Mouse (Mus musculus): Measurements from ENCODE around the gene Smco1. TPM values are rescaled to one million over a fixed set of nuclear protein-coding genes. Genes with fewer than 3 reads are reported as not detected.
A peak's percentile ranks its signal among the peaks of the same experiment; 100 is the strongest.
"Not testable (repeated sequence)": the region's sequence is repeated elsewhere in the genome, so short reads cannot be mapped to it uniquely, and the experiment has no call there.

The Smco1 gene
- not detected in 2 replicates for polyA plus RNA-seq (2015; fragmentation: Nextera tagmentation; extraction: Ambion mirVana)

DNA sequence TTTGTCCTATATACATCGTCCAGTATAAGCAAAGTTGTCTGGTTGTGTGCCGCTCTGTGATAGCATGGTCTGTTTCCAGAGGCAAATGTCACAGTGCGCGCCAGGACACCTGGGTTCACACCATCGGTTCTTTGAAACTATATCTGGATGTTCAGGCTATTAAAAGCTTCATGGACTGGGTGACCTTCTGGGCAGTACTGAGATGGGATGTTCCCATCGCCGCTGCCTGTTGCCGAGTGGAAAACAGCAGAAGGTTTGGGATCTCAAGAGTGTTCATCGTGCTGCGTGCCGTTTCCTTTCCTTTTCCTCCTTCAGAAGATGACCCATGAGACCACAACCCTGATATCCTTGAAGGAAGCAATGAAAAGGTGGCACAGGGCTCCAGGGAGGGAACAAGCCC lies at the start of gene Smco1:
Gene Smco1 (plus strand): TSS at position 178 of the 400 bp plus-strand sequence.
- H3K9ac ChIP-seq (ENCODE audit: low read depth, low read length) = no peak within 1 kb of the TSS
- WGBS (ENCODE audit: insufficient replicate concordance) = 75% methylated on average over 11 of the region's 11 CpGs
- no peaks in the 10 kb centered on the region for H3K36me3 ChIP-seq (ENCODE audit: control insufficient read depth, insufficient read depth)
- H3K9me3 ChIP-seq (replicated peaks; ENCODE audit: control insufficient read depth, low read length) = no peaks in the 10 kb centered on the region
- no peak within 1 kb of the TSS for H3K27ac ChIP-seq (ENCODE audit: low read length)
- no peaks in the 10 kb centered on the region for H3K27me3 ChIP-seq (ENCODE audit: control insufficient read depth, insufficient read depth, low read depth, low read length)
- no peak within 1 kb of the TSS for H3K4me3 ChIP-seq (ENCODE audit: low read depth, low read length)
- H3K4me2 ChIP-seq (ENCODE audit: low read depth, low read length) = no peak within 1 kb of the TSS
- H3K4me1 ChIP-seq (ENCODE audit: control insufficient read depth, low read depth, low read length) = peaks cover under 1% of the 10 kb centered on the region
- no peak for ATAC-seq (ENCODE audit: low read depth)

- Histone ChIP-seq H3K9me3 (replicated peaks; ENCODE audit: control insufficient read depth, low read length) (no peaks in the 10 kb centered on the region), H3K27me3 (ENCODE audit: control insufficient read depth, insufficient read depth, low read depth, low read length) (no peaks in the 10 kb centered on the region), H3K36me3 (ENCODE audit: control insufficient read depth, insufficient read depth) (no peaks in the 10 kb centered on the region), H3K4me1 (ENCODE audit: control insufficient read depth, low read depth, low read length) (no peaks in the 10 kb centered on the region), H3K4me2 (ENCODE audit: low read depth, low read length) (no peak overlapping the region), H3K9ac (ENCODE audit: low read depth, low read length) (no peak overlapping the region), H3K4me3 (ENCODE audit: low read depth, low read length) (no peak overlapping the region), H3K27ac (ENCODE audit: low read length) (no peak overlapping the region)
- 58% methylated on average over 4 of the region's 4 CpGs for WGBS (ENCODE audit: insufficient replicate concordance)
- ATAC-seq (ENCODE audit: low read depth) = no peak
These were observed 49.5 kb upstream of the Smco1 start for GRCm38 (mm10) chr16:32221803-32222202.

DNA sequence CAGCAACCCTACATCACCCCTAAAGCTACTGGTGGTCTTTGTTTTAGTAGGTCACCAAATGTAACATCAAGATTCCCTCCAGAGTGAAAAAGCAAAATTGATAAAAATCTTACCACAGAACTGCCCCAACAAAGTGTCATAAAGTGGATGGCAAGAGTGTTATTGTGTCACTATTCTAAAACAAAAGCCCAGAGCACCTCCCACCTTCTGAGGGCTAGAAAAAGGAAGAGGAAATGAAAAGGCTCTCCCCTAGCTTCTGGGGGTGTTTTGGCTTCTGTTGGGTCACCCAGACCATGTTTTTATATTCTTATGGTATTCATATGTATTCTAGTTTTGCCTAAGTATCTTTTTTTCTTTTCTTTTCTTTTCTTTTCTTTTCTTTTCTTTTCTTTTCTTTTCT lies 48.9 kb upstream of the Smco1 start:
- no peak for ATAC-seq (ENCODE audit: low read depth)
- Histone ChIP-seq H3K27me3 (ENCODE audit: control insufficient read depth, insufficient read depth, low read depth, low read length) (no peaks in the 10 kb centered on the region), H3K36me3 (ENCODE audit: control insufficient read depth, insufficient read depth) (no peaks in the 10 kb centered on the region), H3K4me2 (ENCODE audit: low read depth, low read length) (no peak overlapping the region), H3K9ac (ENCODE audit: low read depth, low read length) (no peak overlapping the region), H3K4me1 (ENCODE audit: control insufficient read depth, low read depth, low read length) (no peaks in the 10 kb centered on the region), H3K27ac (ENCODE audit: low read length) (no peak overlapping the region), H3K9me3 (replicated peaks; ENCODE audit: control insufficient read depth, low read length) (no peaks in the 10 kb centered on the region), H3K4me3 (ENCODE audit: low read depth, low read length) (no peak overlapping the region)

- not testable (repeated sequence) for H3K27ac ChIP-seq (ENCODE audit: low read length); H3K9me3 ChIP-seq (replicated peaks; ENCODE audit: control insufficient read depth, low read length); H3K4me3 ChIP-seq (ENCODE audit: low read depth, low read length); H3K27me3 ChIP-seq (ENCODE audit: control insufficient read depth, insufficient read depth, low read depth, low read length); H3K4me1 ChIP-seq (ENCODE audit: control insufficient read depth, low read depth, low read length); H3K4me2 ChIP-seq (ENCODE audit: low read depth, low read length); H3K9ac ChIP-seq (ENCODE audit: low read depth, low read length); H3K36me3 ChIP-seq (ENCODE audit: control insufficient read depth, insufficient read depth); ATAC-seq (ENCODE audit: low read depth)
- WGBS (ENCODE audit: insufficient replicate concordance) = 74% methylated on average over 3 of the region's 3 CpGs
These were observed 39.2 kb upstream of the Smco1 start for GRCm38 (mm10) chr16:32232050-32232449.

GRCm38 (mm10) chr16:32237930-32238680 lies 33.2 kb upstream of the Smco1 start:
- no peak overlapping the region for H3K9ac ChIP-seq (ENCODE audit: low read depth, low read length)
- no peaks in the 10 kb centered on the region for H3K27me3 ChIP-seq (ENCODE audit: control insufficient read depth, insufficient read depth, low read depth, low read length)
- H3K27ac ChIP-seq (ENCODE audit: low read length) = no peak overlapping the region
- no peak overlapping the region for H3K4me2 ChIP-seq (ENCODE audit: low read depth, low read length)
- H3K4me3 ChIP-seq (ENCODE audit: low read depth, low read length) = no peak overlapping the region
- ATAC-seq (ENCODE audit: low read depth) = no peak
- H3K4me1 ChIP-seq (ENCODE audit: control insufficient read depth, low read depth, low read length) = no peaks in the 10 kb centered on the region; the same call in 1 of the 2 replicates
- H3K36me3 ChIP-seq (ENCODE audit: control insufficient read depth, insufficient read depth) = peaks cover 13% of the 10 kb centered on the region
- no peaks in the 10 kb centered on the region for H3K9me3 ChIP-seq (replicated peaks; ENCODE audit: control insufficient read depth, low read length)
- 86% methylated on average over 19 of the region's 19 CpGs for WGBS (ENCODE audit: insufficient replicate concordance)

- Histone ChIP-seq H3K9ac (ENCODE audit: low read depth, low read length) (no peak overlapping the region), H3K4me1 (ENCODE audit: control insufficient read depth, low read depth, low read length) (peaks cover 5% of the 10 kb centered on the region; the same call in 1 of the 2 replicates), H3K27ac (ENCODE audit: low read length) (no peak overlapping the region), H3K4me2 (ENCODE audit: low read depth, low read length) (no peak overlapping the region), H3K9me3 (replicated peaks; ENCODE audit: control insufficient read depth, low read length) (no peaks in the 10 kb centered on the region), H3K27me3 (ENCODE audit: control insufficient read depth, insufficient read depth, low read depth, low read length) (no peaks in the 10 kb centered on the region), H3K36me3 (ENCODE audit: control insufficient read depth, insufficient read depth) (peaks cover 13% of the 10 kb centered on the region), H3K4me3 (ENCODE audit: low read depth, low read length) (no peak overlapping the region)
- ATAC-seq (ENCODE audit: low read depth) = no peak
- 76% methylated on average over 2 of the region's 2 CpGs for WGBS (ENCODE audit: insufficient replicate concordance)
These were observed 31.6 kb upstream of the Smco1 start for GRCm38 (mm10) chr16:32239428-32240312.

- Histone ChIP-seq H3K4me3 (ENCODE audit: low read depth, low read length) (no peak overlapping the region), H3K27ac (ENCODE audit: low read length) (no peak overlapping the region), H3K27me3 (ENCODE audit: control insufficient read depth, insufficient read depth, low read depth, low read length) (no peaks in the 10 kb centered on the region), H3K4me2 (ENCODE audit: low read depth, low read length) (no peak overlapping the region), H3K9me3 (replicated peaks; ENCODE audit: control insufficient read depth, low read length) (no peaks in the 10 kb centered on the region), H3K4me1 (ENCODE audit: control insufficient read depth, low read depth, low read length) (peaks cover 21% of the 10 kb centered on the region), H3K36me3 (ENCODE audit: control insufficient read depth, insufficient read depth) (no peaks in the 10 kb centered on the region), H3K9ac (ENCODE audit: low read depth, low read length) (no peak overlapping the region)
- WGBS (ENCODE audit: insufficient replicate concordance) = 88% methylated on average over 3 of the region's 3 CpGs
- ATAC-seq (ENCODE audit: low read depth) = no peak
These were observed 27.4 kb upstream of the Smco1 start for GRCm38 (mm10) chr16:32243901-32244300.

DNA sequence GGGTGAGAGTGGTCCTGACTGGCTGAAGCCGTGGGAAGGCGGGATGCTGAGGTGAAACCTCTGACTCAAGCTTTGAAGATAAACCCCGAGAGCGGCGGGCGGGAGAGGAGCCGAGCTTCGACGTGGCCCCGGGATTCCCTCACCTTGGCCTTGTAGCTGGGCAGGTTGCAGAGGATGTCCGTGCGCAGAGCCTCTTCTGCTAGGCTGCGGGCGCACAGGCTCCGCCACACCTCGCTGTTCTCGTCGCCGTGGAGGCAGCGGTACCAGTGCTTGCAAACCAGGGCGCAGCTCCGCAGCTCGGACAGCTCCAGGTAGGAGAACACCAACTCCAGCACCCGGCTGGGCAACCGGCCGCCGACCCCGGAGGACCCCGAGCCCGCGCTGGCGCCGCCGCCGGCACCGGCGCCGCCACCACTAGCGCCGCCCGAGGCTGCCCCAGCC lies 24.9 kb upstream of the Smco1 start:
- Histone ChIP-seq H3K36me3 (ENCODE audit: control insufficient read depth, insufficient read depth) (no peaks in the 10 kb centered on the region; the same call in 1 of the 2 replicates), H3K4me3 (ENCODE audit: low read depth, low read length) (peak overlapping the region; percentile 93), H3K9ac (ENCODE audit: low read depth, low read length) (peak overlapping the region; percentile 98), H3K4me2 (ENCODE audit: low read depth, low read length) (peak overlapping the region; percentile 71), H3K27me3 (ENCODE audit: control insufficient read depth, insufficient read depth, low read depth, low read length) (no peaks in the 10 kb centered on the region), H3K9me3 (replicated peaks; ENCODE audit: control insufficient read depth, low read length) (no peaks in the 10 kb centered on the region), H3K27ac (ENCODE audit: low read length) (peak overlapping the region; percentile 96), H3K4me1 (ENCODE audit: control insufficient read depth, low read depth, low read length) (peaks cover 21% of the 10 kb centered on the region)
- whole genome bisulfite sequencing (ENCODE audit: insufficient replicate concordance) = under 1% methylated on average over 35 of the region's 41 CpGs
- peak; percentile 20 for ATAC-seq (ENCODE audit: low read depth)

GRCm38 (mm10) chr16:32246952-32247370 lies 24.3 kb upstream of the Smco1 start, which contains the start of the genes Fbxo45 and Wdr53:
Gene Fbxo45 (minus strand): TSS chr16:32247158.
Gene Wdr53 (plus strand): TSS chr16:32247227.
- 0% methylated on average over 47 of the region's 48 CpGs for WGBS (ENCODE audit: insufficient replicate concordance)
- Histone ChIP-seq H3K9me3 (replicated peaks; ENCODE audit: control insufficient read depth, low read length) (no peaks in the 10 kb centered on the region), H3K4me1 (ENCODE audit: control insufficient read depth, low read depth, low read length) (peaks cover 21% of the 10 kb centered on the region), H3K4me3 (ENCODE audit: low read depth, low read length) (peak within 1 kb of the TSS; percentile 93), H3K36me3 (ENCODE audit: control insufficient read depth, insufficient read depth) (peaks cover 2% of the 10 kb centered on the region), H3K27ac (ENCODE audit: low read length) (peak within 1 kb of the TSS; percentile 96), H3K9ac (ENCODE audit: low read depth, low read length) (peak within 1 kb of the TSS; percentile 98), H3K4me2 (ENCODE audit: low read depth, low read length) (peak within 1 kb of the TSS; percentile 75), H3K27me3 (ENCODE audit: control insufficient read depth, insufficient read depth, low read depth, low read length) (no peaks in the 10 kb centered on the region)
- ATAC-seq (ENCODE audit: low read depth) = peak; percentile 96
